Mouse (Mus musculus): ENCODE results near the gene Cntnap5a. TPM values are rescaled to one million over a fixed set of nuclear protein-coding genes. Genes with fewer than 3 reads are reported as not detected.

The Cntnap5a gene
- total RNA-seq, 4 experiments from 2014 or later: 24.0 to 28.1 (median 25.5) TPM

DNA sequence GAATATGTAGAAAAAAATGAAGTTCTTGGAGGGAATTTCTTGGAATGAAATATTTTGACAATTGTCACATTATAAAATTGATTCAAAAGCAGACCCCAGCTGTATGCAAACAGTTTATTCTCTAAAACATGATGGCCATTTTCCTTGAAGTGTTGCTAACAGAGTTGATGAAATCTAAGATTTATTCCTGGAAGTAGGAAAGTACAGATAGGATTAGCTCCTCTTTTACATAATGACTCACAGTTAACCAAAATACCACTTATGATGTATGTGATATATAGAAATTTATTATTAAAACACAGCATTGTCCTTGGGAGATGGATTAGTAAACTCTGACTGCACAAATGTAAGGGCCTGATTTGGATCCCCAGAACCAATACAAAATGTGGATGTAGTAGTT, 669.1 kb downstream of the Cntnap5a start:
- no peak for DNase-seq (ENCODE audit: low spot score in 2 of 2)

- no peak for DNase-seq (ENCODE audit: low spot score in 2 of 2)
These were observed 681.0 kb downstream of the Cntnap5a start for GRCm38 (mm10) chr1:116365606-116366005.

- no peak for DNase-seq (ENCODE audit: low spot score in 2 of 2)
These were observed 681.6 kb downstream of the Cntnap5a start for GRCm38 (mm10) chr1:116366171-116366570.

- DNase-seq (ENCODE audit: low spot score in 2 of 2): no peak
These were observed 682.2 kb downstream of the Cntnap5a start for GRCm38 (mm10) chr1:116366806-116367205.

DNA sequence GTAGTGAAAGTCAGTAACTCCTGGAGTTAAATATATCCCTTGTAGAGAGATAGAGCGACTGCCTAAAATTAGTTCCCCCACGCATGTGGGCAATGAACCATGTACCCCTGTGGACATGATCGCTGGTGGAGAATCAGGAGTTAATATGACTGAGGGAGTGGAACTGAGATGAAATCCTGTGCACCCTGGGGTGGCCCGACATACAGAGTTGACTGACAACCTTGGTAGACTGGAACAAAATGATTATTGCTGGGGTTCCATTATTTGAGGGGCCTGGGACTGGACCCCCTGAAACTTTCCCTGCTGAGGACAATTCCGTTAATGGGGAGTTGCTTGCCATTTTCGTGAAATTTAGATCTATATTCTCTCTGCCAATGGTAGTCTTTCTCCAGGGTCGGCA, 683.0 kb downstream of the Cntnap5a start:
- no peak for DNase-seq (ENCODE audit: low spot score in 2 of 2)

GRCm38 (mm10) chr1:116370817-116371216, 686.3 kb downstream of the Cntnap5a start:
- DNase-seq (ENCODE audit: low spot score in 2 of 2): no peak

GRCm38 (mm10) chr1:116373551-116373950, 689.0 kb downstream of the Cntnap5a start:
- DNase-seq (ENCODE audit: low spot score in 2 of 2): no peak

- DNase-seq (ENCODE audit: low spot score in 2 of 2): no peak
These were observed 707.8 kb downstream of the Cntnap5a start for GRCm38 (mm10) chr1:116392390-116392789.

DNA sequence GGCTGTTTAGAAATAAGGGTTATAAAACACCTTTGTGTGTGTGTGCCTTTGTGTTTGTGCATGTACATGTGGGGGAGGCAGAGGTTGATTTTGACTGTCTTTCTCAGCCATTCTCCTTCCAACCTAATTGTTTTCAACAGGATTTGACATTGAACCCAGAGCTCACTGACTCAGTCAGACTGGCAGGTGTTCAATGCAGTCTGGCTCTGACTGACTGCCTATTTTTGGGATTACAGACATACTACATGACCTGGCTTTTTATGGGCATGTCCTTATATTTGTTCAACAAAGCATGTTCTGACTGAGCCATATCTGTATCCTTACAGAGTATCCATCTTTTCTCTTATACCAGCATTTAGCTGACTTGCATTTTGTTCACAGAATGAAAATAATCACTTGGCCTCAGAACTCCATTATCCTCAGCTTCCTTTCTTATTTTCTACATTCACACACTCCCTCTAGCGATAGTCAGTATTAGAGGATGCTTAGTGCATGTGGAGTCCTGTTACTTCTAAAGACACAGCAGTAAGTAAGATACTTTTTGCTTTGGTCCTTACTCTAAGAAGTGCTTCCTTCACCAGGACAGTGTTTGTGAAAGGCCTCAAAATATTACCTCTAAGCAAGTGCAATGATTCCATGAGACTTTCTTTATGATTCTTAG, 717.6 kb downstream of the Cntnap5a start:
- DNase-seq (ENCODE audit: low spot score in 2 of 2): no peak

DNA sequence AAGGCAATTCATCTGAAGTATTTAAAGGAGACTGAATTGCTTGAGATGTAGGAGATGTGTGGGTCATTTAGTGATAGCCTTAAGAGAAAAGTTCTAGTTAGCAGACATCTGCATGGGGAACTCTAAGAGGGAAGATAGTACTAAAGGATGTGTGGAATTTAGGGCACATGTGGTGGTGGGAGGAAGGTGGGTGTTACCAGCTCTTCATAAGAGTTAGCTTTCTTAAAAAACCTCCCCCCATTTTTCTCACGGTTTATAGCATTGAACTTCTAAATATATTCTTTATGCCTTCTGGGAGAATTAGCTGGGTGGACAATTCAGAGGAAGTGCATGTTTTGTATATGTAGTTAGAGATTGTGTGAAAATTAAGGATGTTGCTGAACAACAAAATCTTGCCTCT, 725.3 kb downstream of the Cntnap5a start:
- DNase-seq (ENCODE audit: low spot score in 2 of 2): peak in 1 of 2 experiments; percentile 13

- no peak for DNase-seq (ENCODE audit: low spot score in 2 of 2)
These were observed 743.8 kb downstream of the Cntnap5a start for GRCm38 (mm10) chr1:116428396-116428795.

GRCm38 (mm10) chr1:116455115-116455717, 770.7 kb downstream of the Cntnap5a start:
- DNase-seq (ENCODE audit: low spot score in 2 of 2): no peak

DNA sequence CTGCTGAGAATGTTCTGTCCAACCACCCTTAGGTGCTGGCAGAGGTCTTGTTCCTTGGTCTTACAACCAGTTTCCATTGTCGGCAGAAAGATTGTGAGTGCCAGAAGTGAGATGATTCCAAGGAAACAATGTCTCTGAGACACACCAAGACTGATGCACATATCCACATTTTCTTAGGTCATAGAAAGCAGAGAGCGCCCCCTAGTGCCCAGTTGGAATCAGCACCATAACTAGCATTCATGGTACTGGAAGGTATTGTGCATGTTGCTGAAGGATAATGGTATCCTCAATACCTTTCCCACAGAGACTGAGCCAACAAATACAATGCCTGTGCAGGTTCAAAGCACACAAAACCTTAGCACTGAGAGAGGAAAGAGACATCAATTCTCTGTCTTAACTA, 793.1 kb downstream of the Cntnap5a start:
- peak; percentile 32 to 34 for DNase-seq (ENCODE audit: low spot score in 2 of 2)

- DNase-seq (ENCODE audit: low spot score in 2 of 2): no peak
These were observed 804.4 kb downstream of the Cntnap5a start for GRCm38 (mm10) chr1:116488780-116489569.

- DNase-seq (ENCODE audit: low spot score in 2 of 2): peak in 1 of 2 experiments; percentile 19
These were observed 893.6 kb downstream of the Cntnap5a start for GRCm38 (mm10) chr1:116577969-116578666.

DNA sequence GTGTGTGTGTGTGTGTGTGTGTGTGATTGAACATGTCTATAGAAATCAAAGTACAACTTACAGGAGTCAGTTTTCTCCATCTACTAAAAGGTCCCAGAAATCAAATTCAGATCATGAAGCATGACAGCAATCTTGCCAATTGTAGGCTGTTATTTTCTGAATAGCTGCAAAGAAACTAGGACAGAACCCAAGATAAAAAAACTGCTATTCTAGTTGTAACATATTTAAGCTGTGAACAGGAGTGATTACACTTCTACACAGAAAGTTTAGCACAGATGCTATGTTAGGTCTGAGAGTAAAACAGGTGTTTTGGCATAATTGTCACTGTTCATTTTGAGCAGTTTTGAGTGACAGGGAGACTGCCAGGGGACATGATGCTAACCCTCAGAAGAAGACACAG, 931.7 kb downstream of the Cntnap5a start:
- DNase-seq (ENCODE audit: low spot score in 2 of 2): no peak

Small RNA genes within 50 kb of the gene (microRNA-seq; reads per million reads assigned to microRNA genes)
- gene Gm23393: 0 reads per million in 2 experiments
